Mouse (Mus musculus): ENCODE measurements around the gene Izumo2.

DNA sequence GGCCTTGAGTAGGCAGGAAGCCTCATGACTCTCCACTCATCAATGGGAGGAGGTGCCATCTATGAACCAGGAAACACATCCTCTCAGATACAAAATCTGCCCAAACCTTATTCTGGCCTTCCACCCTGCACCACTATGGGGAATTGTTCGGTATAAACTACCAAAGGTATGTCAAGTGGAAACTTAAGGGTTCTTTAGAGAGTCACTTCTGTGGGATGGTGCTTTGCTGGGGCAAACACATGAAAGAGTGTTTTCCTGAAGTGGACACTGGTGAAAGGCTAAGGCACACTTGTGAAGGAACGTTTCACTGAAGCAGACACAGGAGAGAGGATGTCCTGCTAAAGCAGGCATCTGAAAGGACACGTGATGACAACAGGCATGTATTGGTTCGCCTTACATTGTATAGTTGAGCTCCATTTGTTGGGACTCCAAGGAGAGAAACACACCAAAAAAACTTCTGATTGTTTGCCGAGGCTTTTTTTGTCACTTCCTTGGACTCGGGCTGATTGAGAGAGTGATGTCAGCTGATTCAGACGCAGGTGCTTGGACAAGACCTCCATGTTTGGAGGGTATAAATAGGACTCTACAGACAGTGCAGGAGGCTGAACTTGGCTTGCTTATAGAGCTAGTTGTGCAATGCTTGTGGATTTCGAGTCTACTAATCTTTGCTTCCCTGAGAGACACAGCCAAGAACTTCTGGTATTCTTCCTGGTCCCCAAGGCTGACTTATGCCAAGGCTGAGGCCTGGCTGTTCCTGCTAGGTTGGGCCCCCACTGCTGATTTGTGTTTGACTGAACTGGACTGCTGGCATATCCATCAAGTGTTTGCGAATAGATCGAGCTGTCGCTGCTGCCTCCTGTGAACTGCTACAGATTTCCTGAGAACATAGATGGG lies 19.8 kb downstream of the Izumo2 start:
- TF ChIP-seq POLR2A (IDR thresholded peaks at IDR 0.05; ENCODE audit: borderline replicate concordance, control insufficient read depth, low read depth, low read length) (no peak), CTCF (IDR thresholded peaks at IDR 0.05; ENCODE audit: control insufficient read depth, insufficient read depth, low read length) (no peak)
